Mouse (Mus musculus): ENCODE results near the gene Bicd1.

Bicd1 gene

GRCm38 (mm10) chr6:149567219-149567618 is 158.5 kb downstream of the Bicd1 start:
- no peak for DNase-seq

- DNase-seq: no peak
Measured at GRCm38 (mm10) chr6:149574288-149574687, 165.6 kb downstream of the Bicd1 start.

DNA sequence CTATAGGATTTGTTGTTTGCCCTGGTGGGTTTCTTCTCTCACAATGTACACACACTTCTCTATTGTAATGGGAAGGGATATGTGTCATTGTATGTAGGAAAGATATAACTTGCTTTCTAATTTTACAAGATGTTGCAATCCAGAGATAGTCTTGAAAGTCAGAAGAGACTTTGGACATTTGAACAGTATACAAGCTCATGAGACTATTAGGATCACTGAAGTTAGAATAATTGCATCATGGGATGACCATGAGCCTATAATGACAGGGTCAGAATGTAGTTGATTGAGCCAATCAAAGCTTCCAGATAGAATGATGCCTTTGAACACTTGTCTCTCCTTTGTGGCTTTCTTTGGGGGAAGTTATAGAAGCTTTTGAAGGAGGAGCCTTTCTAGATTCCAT is 171.4 kb downstream of the Bicd1 start:
- DNase-seq: no peak

GRCm38 (mm10) chr6:149585708-149586504 is 177.2 kb downstream of the Bicd1 start:
- no peak for DNase-seq
